Mouse (Mus musculus) lung, adult 2 months (tissue): Measurements from ENCODE around the gene Ccp110. TPM values are rescaled to one million over a fixed set of nuclear protein-coding genes. Genes with fewer than 3 reads are reported as not detected.

Experiments
- DNase-seq: peaks from one replicate; pipeline ENCODE4 v3.0.0; 2022
- H3K4me1 ChIP-seq: fragments of 200-500 bp; 2 replicates; pipeline ENCODE4 v1.6.1; 2011; ENCODE audit warnings: low read length; ENCODE audit not compliant: control insufficient read depth, insufficient read depth
- H3K4me3 ChIP-seq: fragments of 200-500 bp; replicated peaks from 2 replicates; pipeline ENCODE3; 2011; ENCODE audit warnings: low read depth, mild to moderate bottlenecking, control low read depth, low read length; ENCODE audit errors: extremely low read depth
- CTCF ChIP-seq: fragments of 200-500 bp; IDR thresholded peaks from 2 replicates; pipeline ENCODE4 v1.5.1; 2011; ENCODE audit warnings: mild to moderate bottlenecking, low read length, control low read depth; ENCODE audit not compliant: insufficient read depth
- POLR2A ChIP-seq: fragments of 200-500 bp; IDR thresholded peaks from 2 replicates; pipeline ENCODE4 v1.6.1; 2011; ENCODE audit warnings: low read depth, mild to moderate bottlenecking, control low read depth, low read length, borderline replicate concordance; ENCODE audit errors: extremely low read depth
- WGBS: fragments of 180-500 bp; shearing (Covaris S2); methylation state at CpG from one replicate; pipeline ENCODE4 v1.1.7; 2018; 5-methylcytosine and 5-hydroxymethylcytosine counted together
- polyA plus RNA-seq: library from polyadenylated mRNA; depleted of rRNA; stranded (reverse); fragments of >200 nt; gene quantifications from 2 replicates; pipeline ENCODE4 v1.2.3, GENCODE M21; 2012

Gene Ccp110
- polyA plus RNA-seq, 1 experiment, result 6.8 TPM

GRCm38 (mm10) chr7:118744766-118745165 is 32.4 kb downstream of the Ccp110 start:
- H3K4me1 ChIP-seq, result peaks cover 5% of the 10 kb centered on the region; the same call in 1 of the 2 replicates
- no peak for TF ChIP-seq CTCF
- no peak for TF ChIP-seq POLR2A
- no peak for DNase-seq
- no peak overlapping the region for H3K4me3 ChIP-seq
- WGBS, result 95% methylated on average over 5 of the region's 5 CpGs

- Histone ChIP-seq H3K4me3 (no peak overlapping the region), H3K4me1 (no peaks in the 10 kb centered on the region)
- no peak for DNase-seq
- TF ChIP-seq POLR2A (no peak), CTCF (no peak)
- 90% methylated on average over 12 of the region's 12 CpGs for WGBS
Observed at GRCm38 (mm10) chr7:118747891-118748672, 35.7 kb downstream of the Ccp110 start.

GRCm38 (mm10) chr7:118749706-118750105 is 37.4 kb downstream of the Ccp110 start:
- no peak for TF ChIP-seq CTCF
- TF ChIP-seq POLR2A, result no peak
- 73% methylated on average over 8 of the region's 8 CpGs for WGBS
- no peak for DNase-seq
- Histone ChIP-seq H3K4me3 (no peak overlapping the region), H3K4me1 (no peaks in the 10 kb centered on the region)

GRCm38 (mm10) chr7:118751625-118752024 is 39.3 kb downstream of the Ccp110 start:
- 84% methylated on average over 7 of the region's 7 CpGs for WGBS
- Histone ChIP-seq H3K4me1 (no peaks in the 10 kb centered on the region), H3K4me3 (no peak overlapping the region)
- TF ChIP-seq POLR2A, result no peak
- no peak for TF ChIP-seq CTCF
- DNase-seq, result no peak

GRCm38 (mm10) chr7:118755756-118756155 is 43.4 kb downstream of the Ccp110 start:
- Histone ChIP-seq H3K4me1 (no peaks in the 10 kb centered on the region), H3K4me3 (no peak overlapping the region)
- 67% methylated on average over 7 of the region's 7 CpGs for WGBS
- no peak for DNase-seq
- TF ChIP-seq CTCF (no peak), POLR2A (no peak)

- Histone ChIP-seq H3K4me1 (no peaks in the 10 kb centered on the region), H3K4me3 (no peak overlapping the region)
- TF ChIP-seq CTCF (no peak), POLR2A (no peak)
- 95% methylated on average over 24 of the region's 24 CpGs for WGBS
- DNase-seq, result no peak
Observed at GRCm38 (mm10) chr7:118756490-118757265, 44.3 kb downstream of the Ccp110 start.

GRCm38 (mm10) chr7:118758369-118758768 is 46.0 kb downstream of the Ccp110 start:
- WGBS, result 64% methylated on average over 4 of the region's 4 CpGs
- H3K4me1 ChIP-seq, result no peaks in the 10 kb centered on the region
- no peak for TF ChIP-seq POLR2A
- TF ChIP-seq CTCF, result no peak
- no peak for DNase-seq
- no peak overlapping the region for H3K4me3 ChIP-seq

- DNase-seq, result no peak
- TF ChIP-seq CTCF, result no peak
- WGBS, result 32% methylated on average over 5 of the region's 5 CpGs
- H3K4me1 ChIP-seq, result no peaks in the 10 kb centered on the region
- H3K4me3 ChIP-seq, result no peak overlapping the region
Observed at GRCm38 (mm10) chr7:118759372-118759771, 47.0 kb downstream of the Ccp110 start.

- 92% methylated on average over 11 of the region's 11 CpGs for WGBS
- H3K4me3 ChIP-seq, result no peak overlapping the region
- DNase-seq, result no peak
- TF ChIP-seq CTCF, result no peak
- no peak for TF ChIP-seq POLR2A
- no peaks in the 10 kb centered on the region for H3K4me1 ChIP-seq
Observed at GRCm38 (mm10) chr7:118763939-118764338, 51.6 kb downstream of the Ccp110 start.

- 70% methylated on average over 14 of the region's 14 CpGs for WGBS
- H3K4me1 ChIP-seq, result no peaks in the 10 kb centered on the region
- TF ChIP-seq POLR2A, result no peak
- TF ChIP-seq CTCF, result no peak
- no peak overlapping the region for H3K4me3 ChIP-seq
- no peak for DNase-seq
Observed at GRCm38 (mm10) chr7:118764725-118765124, 52.4 kb downstream of the Ccp110 start.
